Mouse (Mus musculus) cerebral cortex, adult 2 months (tissue): ENCODE measurements around the gene Gm9945.

ENCODE experiments used
- WGBS: fragments of 180-500 bp; shearing (Covaris S2); methylation state at CpG from one replicate; pipeline ENCODE4 v1.1.7; 2018; 5-methylcytosine and 5-hydroxymethylcytosine counted together

The Gm9945 gene

GRCm38 (mm10) chr11:53461727-53462126, 18.2 kb upstream of the Gm9945 start:
- WGBS = 69% methylated on average over 5 of the region's 5 CpGs

DNA sequence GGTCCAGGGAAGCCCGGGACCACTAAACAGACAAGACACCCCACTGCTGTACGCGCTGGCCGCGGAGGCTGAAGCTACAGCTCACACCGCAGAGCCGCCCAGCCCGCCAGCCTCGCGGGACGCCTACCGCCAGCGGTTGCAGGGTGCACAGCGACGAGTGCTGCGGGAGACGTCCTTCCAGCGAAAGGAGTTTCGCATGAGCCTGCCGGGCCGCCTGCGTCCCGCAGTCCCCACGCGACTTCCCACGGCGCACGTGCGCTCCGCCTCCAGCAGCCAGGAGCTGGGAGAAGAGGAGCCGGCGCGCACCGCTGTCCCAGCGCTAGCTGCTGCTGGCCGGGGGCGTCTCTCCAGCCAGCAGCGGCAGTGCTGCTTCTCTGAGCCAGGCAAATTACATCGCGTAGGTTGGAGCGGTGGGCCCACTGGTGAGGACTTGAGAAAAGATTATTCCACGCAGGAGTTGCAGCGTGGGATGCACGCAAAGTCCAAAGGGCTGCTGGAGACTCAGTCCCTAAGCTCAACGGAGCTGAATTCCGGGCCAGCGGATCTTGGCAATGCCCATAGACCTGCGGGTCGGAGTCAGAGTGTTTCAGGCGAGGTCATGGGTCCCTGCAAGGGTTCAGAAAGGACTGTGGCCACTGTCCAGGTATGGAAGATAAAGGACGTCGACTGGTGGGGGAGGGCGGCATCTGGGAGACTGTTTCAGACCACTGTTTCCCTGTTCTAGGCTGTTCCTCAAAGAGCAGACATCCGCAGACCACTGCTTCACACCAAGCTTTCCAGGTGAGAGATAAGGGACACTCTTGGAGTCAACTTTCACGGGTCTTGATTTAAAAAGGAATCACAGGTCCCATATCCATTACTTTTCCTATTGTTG, 16.2 kb upstream of the Gm9945 start:
- 31% methylated on average over 55 of the region's 55 CpGs for WGBS

DNA sequence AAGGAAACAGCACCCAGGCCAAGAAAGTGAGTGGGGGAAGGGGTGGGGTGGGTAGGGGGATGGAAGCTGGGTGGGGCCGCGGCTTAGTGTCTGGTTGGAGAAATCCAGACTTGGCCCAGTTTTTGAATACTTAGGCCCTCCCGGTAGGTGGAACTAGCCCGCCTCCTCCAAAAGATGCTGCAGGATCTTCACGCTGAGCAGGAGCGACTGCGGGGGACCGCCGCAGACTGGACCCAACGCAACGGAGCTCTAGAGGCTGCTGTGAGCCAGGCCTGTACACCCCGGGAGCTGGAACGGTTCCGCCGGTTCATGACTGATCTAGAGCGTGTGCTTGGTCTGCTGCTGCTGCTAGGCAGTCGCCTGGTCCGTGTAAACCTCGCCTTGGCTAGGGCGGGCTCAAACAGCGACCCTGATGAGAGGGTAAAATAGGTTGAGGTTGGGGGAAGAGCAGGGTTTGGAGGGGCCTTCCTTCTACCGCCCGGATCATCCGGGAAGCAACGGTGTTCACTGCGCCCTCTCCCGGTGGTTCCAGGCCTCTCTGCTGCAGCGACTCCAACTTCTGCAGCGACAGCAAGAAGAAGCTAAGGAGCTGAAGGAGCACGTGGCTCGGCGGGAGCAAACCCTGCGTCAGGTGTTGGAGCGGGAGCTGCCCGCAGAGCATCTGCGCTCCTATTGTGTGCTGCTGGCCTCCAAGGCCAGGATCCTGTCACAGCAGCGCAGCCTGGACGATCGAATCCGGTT, 13.6 kb upstream of the Gm9945 start:
- 17% methylated on average over 40 of the region's 40 CpGs for WGBS

DNA sequence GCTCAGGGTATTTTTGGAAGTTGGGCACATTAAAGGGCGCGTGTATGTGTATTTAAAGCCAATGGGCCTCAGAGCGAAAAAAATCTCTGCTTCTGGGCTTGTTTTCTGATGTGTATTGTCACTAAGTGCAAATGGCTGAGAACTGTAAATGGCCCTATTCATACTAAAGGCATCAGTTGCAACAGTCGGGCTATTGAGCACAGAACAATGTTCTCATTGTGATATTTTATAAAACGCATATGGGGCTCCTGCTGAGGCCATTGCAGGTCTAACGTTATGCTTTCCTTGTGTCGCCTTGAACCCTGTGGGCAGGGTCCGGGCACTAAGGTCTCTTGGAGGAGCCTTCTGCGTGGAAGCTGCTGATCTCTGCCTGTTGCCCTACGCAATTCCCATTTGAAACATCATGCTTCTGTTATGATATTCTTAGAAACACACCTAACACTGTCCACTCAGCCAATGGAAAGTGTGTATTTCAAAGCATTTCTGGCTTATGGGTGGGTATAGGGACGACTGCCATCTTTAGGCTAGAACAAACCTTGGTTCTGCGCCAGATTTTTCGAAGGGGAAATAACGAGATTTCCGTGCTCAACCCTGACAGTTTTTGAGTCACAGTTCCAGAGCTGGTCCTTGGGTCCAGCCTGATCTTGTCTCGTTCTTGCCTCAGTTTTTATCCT, 10.5 kb upstream of the Gm9945 start:
- WGBS = 9% methylated on average over 16 of the region's 16 CpGs

- 2% methylated on average over 29 of the region's 29 CpGs for WGBS
Observed at GRCm38 (mm10) chr11:53469968-53470695, 9.8 kb upstream of the Gm9945 start, which contains the start of gene Gm9837. Gene Gm9837 (minus strand): TSS chr11:53470479.

DNA sequence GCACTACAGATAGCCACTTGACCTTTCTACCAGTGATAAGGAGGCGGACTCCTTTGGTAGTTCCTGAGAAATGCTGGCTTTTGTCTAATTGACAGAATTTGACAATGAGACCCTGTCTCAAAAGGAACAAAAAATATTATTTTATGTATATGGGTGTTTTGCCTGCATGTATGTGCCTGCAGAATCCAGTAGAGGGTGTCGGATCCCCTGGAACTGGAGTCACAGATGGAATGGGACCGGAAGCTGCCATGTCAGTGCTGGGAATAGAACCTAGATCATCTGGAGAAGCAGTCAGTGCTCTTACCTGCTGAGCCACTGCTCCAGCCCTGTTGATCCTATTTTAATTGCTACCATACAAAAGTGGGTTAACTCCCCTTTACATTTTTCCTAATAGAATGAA, 7.3 kb upstream of the Gm9945 start:
- WGBS = 87% methylated on average over 3 of the region's 3 CpGs

GRCm38 (mm10) chr11:53475620-53476019, 4.3 kb upstream of the Gm9945 start:
- 23% methylated on average over 8 of the region's 8 CpGs for WGBS

GRCm38 (mm10) chr11:53477833-53478232, 2.1 kb upstream of the Gm9945 start:
- WGBS = 49% methylated on average over 7 of the region's 7 CpGs

DNA sequence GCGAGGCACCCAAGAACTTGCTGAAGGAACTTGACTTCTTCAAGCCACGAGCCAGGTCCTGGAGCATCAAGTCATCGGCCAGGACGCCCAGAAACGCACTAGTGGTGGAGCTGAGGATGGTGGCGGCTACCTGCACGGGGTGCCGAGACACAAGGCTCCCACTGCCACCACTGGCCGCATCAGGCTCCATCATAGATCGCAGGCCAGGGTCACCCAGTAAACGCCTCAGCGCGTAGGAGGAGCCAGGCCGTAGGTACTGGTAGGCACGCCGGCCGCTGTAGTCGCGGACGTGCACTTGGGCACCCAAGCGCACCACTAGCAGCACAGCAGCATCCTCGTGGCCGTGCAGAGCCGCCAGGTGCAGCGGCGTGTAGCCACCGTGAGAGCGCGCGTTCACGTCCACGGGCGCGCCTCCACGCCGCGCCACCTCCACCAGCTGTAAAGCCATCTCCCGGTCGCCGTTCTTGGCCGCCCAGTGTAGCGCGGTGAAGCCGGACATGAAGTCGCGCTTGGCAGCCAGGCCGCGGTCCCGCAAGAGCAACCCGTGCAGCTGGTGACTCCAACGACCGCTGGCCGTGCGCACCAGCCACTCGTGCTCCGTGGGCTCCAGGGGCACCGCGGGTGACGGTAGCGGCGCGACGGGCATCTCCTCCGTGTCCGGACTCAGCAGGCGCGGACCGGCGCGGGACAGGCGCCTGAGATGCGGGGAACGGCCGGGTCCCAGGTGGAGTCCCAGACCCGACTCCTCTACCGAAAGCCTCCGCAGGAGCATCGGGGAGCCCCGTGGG, 1.4 kb upstream of the Gm9945 start:
- 7% methylated on average over 79 of the region's 79 CpGs for WGBS

DNA sequence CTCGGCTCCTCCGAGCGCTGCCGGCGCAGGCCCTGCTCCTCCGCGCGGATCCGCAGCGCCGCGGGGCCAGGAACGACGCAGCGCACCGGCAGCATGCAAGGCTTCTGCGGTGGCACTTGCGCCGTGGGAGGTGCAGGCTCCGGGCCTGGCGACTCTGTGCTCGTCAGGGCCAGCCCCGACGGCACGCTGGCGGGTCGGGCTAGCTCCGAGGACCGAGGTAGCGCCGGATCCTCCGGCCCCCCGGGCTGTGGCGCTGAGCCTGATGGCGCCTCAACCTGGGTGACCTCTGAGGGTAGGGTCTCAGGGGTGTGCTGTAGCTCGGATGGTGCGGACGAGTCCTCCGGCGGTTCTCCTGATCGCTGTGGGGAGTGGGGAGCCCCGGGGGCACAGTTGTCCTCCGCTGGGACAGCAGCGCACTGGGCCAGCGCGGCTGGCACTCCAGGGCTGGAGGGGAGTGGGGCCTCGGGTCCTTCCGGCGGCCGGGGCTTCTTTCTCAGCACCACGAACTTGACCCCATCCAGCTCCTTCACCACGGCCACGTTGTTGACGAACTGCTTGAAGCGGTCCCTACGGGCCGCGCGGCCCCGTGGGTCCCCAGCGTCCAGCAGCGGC, 689 bp upstream of the Gm9945 start:
- WGBS = 1% methylated on average over 62 of the region's 62 CpGs

DNA sequence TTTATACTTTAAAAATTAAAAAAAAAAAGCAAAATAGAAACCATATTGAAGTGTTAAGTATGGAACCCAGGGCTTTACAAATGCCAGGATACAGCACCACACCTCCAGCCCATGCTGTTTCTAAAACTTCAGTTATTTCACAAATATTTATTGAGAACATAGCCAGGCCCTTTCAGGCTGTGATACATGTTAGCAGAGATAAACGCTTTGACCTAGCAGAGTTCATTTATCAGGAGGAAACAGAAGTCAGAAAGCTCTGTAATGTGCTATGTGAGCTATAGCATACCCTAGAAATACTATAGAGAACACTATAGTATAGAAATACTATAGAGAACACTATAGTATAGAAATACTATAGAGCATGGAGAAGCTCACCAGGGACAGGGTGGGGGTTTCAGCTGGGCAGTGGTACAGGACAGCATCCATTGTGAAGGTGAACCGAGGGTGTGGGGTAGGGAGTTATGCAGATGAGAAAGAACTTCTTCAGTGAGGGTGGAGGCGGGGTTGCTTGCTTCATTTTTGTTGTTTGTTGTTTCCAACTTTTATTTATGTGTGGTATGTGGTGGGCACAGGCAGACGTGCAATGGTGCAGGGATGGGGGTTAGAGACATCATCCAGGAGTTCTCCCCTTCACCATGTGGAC, 1.2 kb downstream of the Gm9945 start:
- 80% methylated on average over 4 of the region's 4 CpGs for WGBS

DNA sequence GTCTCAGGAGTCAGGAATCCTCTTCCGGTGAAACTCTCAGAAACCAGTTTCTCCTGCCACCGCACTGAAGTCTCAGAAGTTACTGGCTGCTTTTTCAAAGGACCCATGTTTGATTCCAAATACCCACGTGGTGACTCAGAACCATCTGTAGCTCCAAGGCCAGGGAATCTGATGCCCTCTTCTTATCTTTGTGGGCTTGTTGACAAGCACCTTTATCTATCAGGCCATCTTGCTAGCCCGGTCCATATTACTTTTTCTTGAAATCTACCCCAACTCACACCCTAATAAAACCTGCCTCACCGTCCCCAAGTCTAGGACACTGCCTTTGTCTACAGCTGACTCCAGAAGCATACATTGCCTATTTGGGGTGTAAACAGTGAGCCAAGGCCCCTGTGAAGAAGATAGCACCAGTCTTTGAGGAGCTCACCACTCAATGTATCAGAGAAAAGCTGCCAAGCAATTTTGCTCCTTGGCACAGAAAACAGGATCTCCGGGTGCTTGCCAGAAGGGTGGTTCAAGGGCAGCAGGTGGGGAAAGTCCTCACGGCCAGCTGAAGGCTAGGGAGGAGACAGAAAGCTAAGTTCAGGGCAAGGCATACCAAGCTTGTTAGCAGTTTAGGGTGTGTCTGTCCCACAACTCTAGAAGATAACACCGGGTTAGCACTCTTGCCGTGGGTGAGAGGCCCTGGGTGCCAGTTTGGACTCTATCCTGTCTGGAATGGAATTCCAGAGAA, 3.4 kb downstream of the Gm9945 start:
- WGBS = 73% methylated on average over 9 of the region's 9 CpGs

DNA sequence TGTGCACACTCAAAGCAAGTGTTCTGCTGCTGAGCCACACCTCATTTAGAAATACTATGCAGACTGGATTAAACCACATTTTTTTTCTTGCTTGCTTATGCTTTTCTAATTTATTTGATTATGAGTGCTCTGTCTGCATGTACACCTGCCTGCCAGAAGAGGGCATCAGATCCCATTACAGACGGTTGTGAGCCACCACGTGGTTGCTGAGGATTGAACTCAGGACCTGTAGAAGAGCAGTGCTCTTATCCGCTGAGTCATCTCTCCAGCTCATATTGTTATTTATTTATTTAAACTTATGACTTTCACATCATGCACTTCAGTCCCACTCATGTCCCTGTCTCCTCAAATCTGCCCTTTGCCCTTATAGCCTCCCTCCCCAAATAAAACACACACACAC, 5.8 kb downstream of the Gm9945 start:
- 46% methylated on average over 3 of the region's 3 CpGs for WGBS

GRCm38 (mm10) chr11:53486351-53486750, 6.4 kb downstream of the Gm9945 start:
- WGBS = 88% methylated on average over 3 of the region's 3 CpGs

GRCm38 (mm10) chr11:53486822-53487594, 7.0 kb downstream of the Gm9945 start:
- 38% methylated on average over 27 of the region's 27 CpGs for WGBS

GRCm38 (mm10) chr11:53489007-53489406, 9.0 kb downstream of the Gm9945 start:
- WGBS = 98% methylated on average over 5 of the region's 5 CpGs

DNA sequence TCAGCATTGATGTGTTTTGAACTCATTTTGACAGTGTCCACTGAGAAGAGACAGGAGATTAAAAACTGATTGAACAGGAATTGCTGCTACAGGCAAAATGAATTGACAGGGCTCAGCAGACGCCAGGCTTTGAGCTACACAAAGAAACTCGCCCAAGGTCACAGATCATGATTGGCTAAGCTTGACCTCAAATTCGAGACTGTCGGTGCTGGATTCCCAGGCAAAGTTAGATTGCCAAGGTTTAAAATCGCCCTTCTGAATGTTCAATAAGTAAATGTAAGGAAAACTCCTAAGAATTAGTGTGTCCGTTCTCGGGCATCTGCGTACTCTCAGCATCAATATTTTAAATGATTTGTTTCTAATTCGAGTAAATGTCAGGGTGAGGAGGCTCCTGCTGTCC, 9.5 kb downstream of the Gm9945 start:
- 91% methylated on average over 9 of the region's 9 CpGs for WGBS

DNA sequence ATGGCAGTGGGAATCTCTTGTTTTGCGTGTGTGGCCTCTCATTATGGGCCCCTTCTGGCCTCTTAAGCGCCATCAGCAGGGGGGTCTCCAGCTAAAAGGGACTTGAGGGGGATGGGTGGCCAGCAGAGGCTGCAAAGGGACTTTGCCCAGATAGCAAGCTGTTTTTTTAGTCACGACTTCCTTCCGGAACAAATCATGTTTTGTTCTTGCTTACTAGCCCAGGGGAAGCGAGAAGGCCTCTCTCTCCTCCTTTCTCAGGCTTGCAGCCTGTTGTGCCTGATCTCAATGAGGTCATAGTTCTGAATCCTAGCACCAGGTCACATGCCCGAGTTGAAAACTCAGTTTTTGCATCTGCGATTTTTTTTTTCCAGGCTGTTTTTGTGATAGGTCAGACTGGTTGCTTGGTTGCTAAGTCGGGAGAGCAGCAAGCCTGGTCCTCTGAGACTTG, 12.0 kb downstream of the Gm9945 start:
- 30% methylated on average over 8 of the region's 8 CpGs for WGBS
